Mouse (Mus musculus) heart, embryonic 13.5 days (tissue): ENCODE results near the gene Stim1. TPM values are rescaled to one million over a fixed set of nuclear protein-coding genes. Genes with fewer than 3 reads are reported as not detected.
"Not testable (repeated sequence)": the region's sequence is repeated elsewhere in the genome, so short reads cannot be mapped to it uniquely, and the experiment has no call there.

Experiments
- ATAC-seq: fragments of 200-750 bp; cut with Nextera tagmentation; 2 replicates; pipeline ENCODE4 v1.8.0; 2017; ENCODE audit warnings: moderate TSS enrichment; ENCODE audit not compliant: insufficient number of reproducible peaks, low FRiP score, low TSS enrichment; ENCODE audit errors: extremely low read depth
- H3K27ac ChIP-seq: fragments of 300-500 bp; sonication (generic); replicated peaks from 2 replicates; pipeline ENCODE4 v1.5.1; 2015; ENCODE audit warnings: moderate library complexity, mild to moderate bottlenecking, inconsistent platforms
- H3K27me3 ChIP-seq: fragments of 300-500 bp; sonication (generic); replicated peaks from 2 replicates; pipeline ENCODE4 v1.6.1; 2015; ENCODE audit warnings: mild to moderate bottlenecking, inconsistent platforms
- H3K36me3 ChIP-seq: fragments of 300-500 bp; sonication (generic); 2 replicates; pipeline ENCODE4 v1.6.1; 2015; ENCODE audit warnings: mild to moderate bottlenecking, inconsistent platforms
- H3K4me1 ChIP-seq: fragments of 300-500 bp; sonication (generic); 2 replicates; pipeline ENCODE4 v1.6.1; 2015; ENCODE audit warnings: inconsistent platforms
- H3K4me2 ChIP-seq: fragments of 300-500 bp; sonication (generic); 2 replicates; pipeline ENCODE4 v1.6.1; 2015; ENCODE audit warnings: inconsistent platforms, mild to moderate bottlenecking, moderate library complexity
- H3K4me3 ChIP-seq: fragments of 300-500 bp; sonication (generic); 2 replicates; pipeline ENCODE4 v1.5.1; 2015; ENCODE audit warnings: moderate library complexity, mild to moderate bottlenecking, inconsistent platforms
- H3K9ac ChIP-seq: fragments of 300-500 bp; sonication (generic); 2 replicates; pipeline ENCODE4 v1.6.1; 2015; ENCODE audit warnings: inconsistent platforms, mild to moderate bottlenecking, moderate library complexity
- H3K9me3 ChIP-seq: fragments of 300-500 bp; sonication (generic); 2 replicates; pipeline ENCODE4 v1.6.1; 2016; ENCODE audit warnings: inconsistent platforms
- WGBS: fragments of 180-500 bp; shearing (Covaris S2); methylation state at CpG from one replicate; pipeline ENCODE4 v1.1.7; 2015; ENCODE audit warnings: mixed read lengths; 5-methylcytosine and 5-hydroxymethylcytosine counted together
- polyA plus RNA-seq: library from polyadenylated mRNA; unstranded; fragments of >200 nt; fragmentation: Nextera tagmentation; extraction: Ambion mirVana; gene quantifications from 2 replicates; pipeline ENCODE4 v1.2.1, GENCODE M21; 2015

Gene Stim1
- polyA plus RNA-seq, 1 experiment from 2014 or later = 13.0 TPM

DNA sequence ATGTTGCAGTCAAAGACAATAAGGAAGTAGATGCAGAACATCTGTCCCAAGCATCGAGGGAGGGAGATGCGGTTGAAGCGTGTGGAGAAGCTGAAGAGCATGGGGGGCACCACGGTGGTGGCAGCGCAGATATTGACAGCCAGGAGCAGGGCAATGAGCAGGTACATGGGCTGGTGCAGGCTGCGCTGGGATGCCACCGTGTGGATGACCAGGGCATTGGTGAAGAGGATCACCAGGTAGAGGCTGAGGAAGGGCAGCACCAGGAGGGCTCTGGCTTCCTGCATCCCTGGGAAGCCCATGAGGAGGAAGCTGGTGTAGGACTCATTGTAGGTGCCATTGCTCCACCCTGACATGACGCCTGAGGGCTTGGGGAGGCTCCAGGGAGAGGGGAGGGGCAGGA is 217.2 kb downstream of the Stim1 start:
- H3K4me1 ChIP-seq = peaks cover 29% of the 10 kb centered on the region
- H3K4me2 ChIP-seq, ATAC-seq, H3K27ac ChIP-seq, H3K9me3 ChIP-seq, H3K36me3 ChIP-seq, H3K27me3 ChIP-seq, H3K9ac ChIP-seq, H3K4me3 ChIP-seq: not testable (repeated sequence)
- 48% methylated on average over 8 of the region's 8 CpGs for WGBS

DNA sequence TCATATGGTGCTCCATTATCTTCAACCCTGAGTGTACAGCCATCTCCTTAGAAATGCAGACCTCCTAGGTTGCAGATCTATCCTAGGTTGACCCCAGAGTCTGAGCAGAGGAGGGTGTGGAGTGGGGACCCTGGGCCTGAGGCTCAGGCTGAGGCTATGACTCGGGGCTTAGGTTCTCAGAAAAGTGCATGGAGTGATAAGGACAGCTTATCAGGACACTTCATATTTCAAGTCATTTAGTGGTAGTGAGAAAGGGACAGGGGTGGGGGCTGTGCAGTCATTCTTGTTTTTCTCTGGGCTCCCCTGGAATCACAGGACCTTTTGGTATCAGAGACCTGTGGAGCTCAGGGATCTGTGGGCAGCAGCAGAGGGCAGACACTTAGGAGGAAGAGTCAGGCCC is 218.5 kb downstream of the Stim1 start:
- Histone ChIP-seq H3K9ac (no peak overlapping the region), H3K27me3 (no peaks in the 10 kb centered on the region), H3K9me3 (no peaks in the 10 kb centered on the region), H3K4me1 (peaks cover 16% of the 10 kb centered on the region), H3K4me3 (no peak overlapping the region), H3K4me2 (no peak overlapping the region), H3K27ac (no peak overlapping the region), H3K36me3 (no peaks in the 10 kb centered on the region)
- WGBS = 10% methylated on average over 1 of the region's 1 CpGs
- ATAC-seq = no peak

Other genes starting within 250 kb of the Stim1 start
- gene Il18bp, start 249.1 kb upstream of the Stim1 start, polyA plus RNA-seq = 1.5 and 1.9 TPM in 2 replicates
- gene Rnf121, start 202.3 kb upstream of the Stim1 start, polyA plus RNA-seq = 17.0 and 17.2 TPM in 2 replicates
- 19.3 and 25.2 TPM in 2 replicates for gene Xndc1, start 202.3 kb upstream of the Stim1 start, polyA plus RNA-seq
- gene Xntrpc, start 202.1 kb upstream of the Stim1 start, polyA plus RNA-seq = 0.91 and 1.0 TPM in 2 replicates
- not detected in 2 replicates for gene Trpc2, start 184.7 kb upstream of the Stim1 start, polyA plus RNA-seq
- 3.5 and 4.7 TPM in 2 replicates for gene Art1, start 166.1 kb upstream of the Stim1 start, polyA plus RNA-seq
- gene Art5, start 158.3 kb upstream of the Stim1 start, polyA plus RNA-seq = 0.83 and 1.5 TPM in 2 replicates
- gene Chrna10, start 151.0 kb upstream of the Stim1 start, polyA plus RNA-seq = 0.06 and 0.11 TPM in 2 replicates
- gene Nup98, start 57.6 kb upstream of the Stim1 start, polyA plus RNA-seq = 21.1 and 22.0 TPM in 2 replicates
- 56.3 and 61.3 TPM in 2 replicates for gene Pgap2, start 57.6 kb upstream of the Stim1 start, polyA plus RNA-seq
- 43.8 and 46.5 TPM in 2 replicates for gene Rhog, start 11.8 kb upstream of the Stim1 start, polyA plus RNA-seq
- 126 and 130 TPM in 2 replicates for gene Rrm1, start 173.9 kb downstream of the Stim1 start, polyA plus RNA-seq
- 0.36 TPM in 1 of 2 replicates, not detected in the other for gene Olfr543, start 213.9 kb downstream of the Stim1 start, polyA plus RNA-seq
- gene Olfr544, start 220.5 kb downstream of the Stim1 start, polyA plus RNA-seq = not detected in 2 replicates
- 0.04 and 0.13 TPM in 2 replicates for gene Olfr545, start 231.8 kb downstream of the Stim1 start, polyA plus RNA-seq